Mouse (Mus musculus): ENCODE data around the gene Gm47955. TPM values are rescaled to one million over a fixed set of nuclear protein-coding genes. Genes with fewer than 3 reads are reported as not detected.
"Not testable (repeated sequence)": the region's sequence is repeated elsewhere in the genome, so short reads cannot be mapped to it uniquely, and the experiment has no call there.

The Gm47955 gene
- polyA plus RNA-seq, 1 experiment from 2014 or later = not detected

- Histone ChIP-seq H3K27ac (no peak overlapping the region), H3K36me3 (replicated peaks; ENCODE audit: control insufficient read depth, insufficient read depth) (no peaks in the 10 kb centered on the region), H3K4me3 (replicated peaks; ENCODE audit: low read length) (no peak overlapping the region), H3K4me1 (replicated peaks; ENCODE audit: control insufficient read depth, insufficient read depth, low read length) (no peaks in the 10 kb centered on the region), H3K27me3 (ENCODE audit: control insufficient read depth, insufficient read depth, low read length) (no peaks in the 10 kb centered on the region), H3K9me3 (ENCODE audit: control insufficient read depth, low read length) (no peaks in the 10 kb centered on the region), H3K9ac (no peak overlapping the region), H3K4me2 (replicated peaks) (no peak overlapping the region)
- ATAC-seq (ENCODE audit: low FRiP score) (no peak), DNase-seq (ENCODE audit: low spot score) (no peak)
- 84% methylated on average over 2 of the region's 2 CpGs for WGBS
Measured at GRCm38 (mm10) chr1:82948601-82949000, 11.5 kb upstream of the Gm47955 start.

GRCm38 (mm10) chr1:82955913-82956312 is 4.2 kb upstream of the Gm47955 start, which contains the start of gene Gm7544:
TSS of gene Gm7544 (minus strand) at chr1:82956013.
- H3K27ac ChIP-seq; H3K9ac ChIP-seq; DNase-seq (ENCODE audit: low spot score); H3K4me3 ChIP-seq (replicated peaks; ENCODE audit: low read length); H3K4me2 ChIP-seq (replicated peaks); H3K4me1 ChIP-seq (replicated peaks; ENCODE audit: control insufficient read depth, insufficient read depth, low read length); H3K9me3 ChIP-seq (ENCODE audit: control insufficient read depth, low read length); H3K36me3 ChIP-seq (replicated peaks; ENCODE audit: control insufficient read depth, insufficient read depth); ATAC-seq (ENCODE audit: low FRiP score); H3K27me3 ChIP-seq (ENCODE audit: control insufficient read depth, insufficient read depth, low read length): not testable (repeated sequence)

- Histone ChIP-seq H3K9me3 (ENCODE audit: control insufficient read depth, low read length) (no peaks in the 10 kb centered on the region), H3K4me2 (replicated peaks) (no peak overlapping the region), H3K36me3 (replicated peaks; ENCODE audit: control insufficient read depth, insufficient read depth) (no peaks in the 10 kb centered on the region), H3K4me1 (replicated peaks; ENCODE audit: control insufficient read depth, insufficient read depth, low read length) (no peaks in the 10 kb centered on the region), H3K27me3 (ENCODE audit: control insufficient read depth, insufficient read depth, low read length) (no peaks in the 10 kb centered on the region), H3K4me3 (replicated peaks; ENCODE audit: low read length) (no peak overlapping the region), H3K9ac (no peak overlapping the region), H3K27ac (no peak overlapping the region)
- no peak for DNase-seq (ENCODE audit: low spot score)
- 54% methylated on average over 3 of the region's 3 CpGs for WGBS
- ATAC-seq (ENCODE audit: low FRiP score) = no peak
Measured at GRCm38 (mm10) chr1:82966413-82966812, 6.3 kb downstream of the Gm47955 start.

- H3K36me3 ChIP-seq (replicated peaks; ENCODE audit: control insufficient read depth, insufficient read depth) = no peaks in the 10 kb centered on the region
- H3K27ac ChIP-seq = no peak overlapping the region
- no peak for DNase-seq (ENCODE audit: low spot score)
- no peaks in the 10 kb centered on the region for H3K27me3 ChIP-seq (ENCODE audit: control insufficient read depth, insufficient read depth, low read length)
- H3K4me3 ChIP-seq (replicated peaks; ENCODE audit: low read length) = no peak overlapping the region
- H3K4me2 ChIP-seq (replicated peaks) = no peak overlapping the region
- no peak for ATAC-seq (ENCODE audit: low FRiP score)
- no peaks in the 10 kb centered on the region for H3K4me1 ChIP-seq (replicated peaks; ENCODE audit: control insufficient read depth, insufficient read depth, low read length)
- H3K9ac ChIP-seq = no peak overlapping the region
- WGBS = 64% methylated on average over 4 of the region's 4 CpGs
- H3K9me3 ChIP-seq (ENCODE audit: control insufficient read depth, low read length) = no peaks in the 10 kb centered on the region
Measured at GRCm38 (mm10) chr1:82972046-82972445, 12.0 kb downstream of the Gm47955 start.

- Histone ChIP-seq H3K4me1 (replicated peaks; ENCODE audit: control insufficient read depth, insufficient read depth, low read length) (no peaks in the 10 kb centered on the region), H3K4me2 (replicated peaks) (no peak overlapping the region), H3K9me3 (ENCODE audit: control insufficient read depth, low read length) (no peaks in the 10 kb centered on the region), H3K27me3 (ENCODE audit: control insufficient read depth, insufficient read depth, low read length) (no peaks in the 10 kb centered on the region), H3K27ac (no peak overlapping the region), H3K4me3 (replicated peaks; ENCODE audit: low read length) (no peak overlapping the region), H3K9ac (no peak overlapping the region), H3K36me3 (replicated peaks; ENCODE audit: control insufficient read depth, insufficient read depth) (no peaks in the 10 kb centered on the region)
- no peak for DNase-seq (ENCODE audit: low spot score)
- no peak for ATAC-seq (ENCODE audit: low FRiP score)
- WGBS = 91% methylated on average over 1 of the region's 1 CpGs
Measured at GRCm38 (mm10) chr1:82973244-82973643, 13.2 kb downstream of the Gm47955 start.

GRCm38 (mm10) chr1:82973901-82974300 is 13.8 kb downstream of the Gm47955 start:
- Histone ChIP-seq H3K27ac (no peak overlapping the region), H3K27me3 (ENCODE audit: control insufficient read depth, insufficient read depth, low read length) (no peaks in the 10 kb centered on the region), H3K9me3 (ENCODE audit: control insufficient read depth, low read length) (no peaks in the 10 kb centered on the region), H3K9ac (no peak overlapping the region), H3K4me3 (replicated peaks; ENCODE audit: low read length) (no peak overlapping the region), H3K36me3 (replicated peaks; ENCODE audit: control insufficient read depth, insufficient read depth) (no peaks in the 10 kb centered on the region), H3K4me2 (replicated peaks) (no peak overlapping the region), H3K4me1 (replicated peaks; ENCODE audit: control insufficient read depth, insufficient read depth, low read length) (no peaks in the 10 kb centered on the region)
- DNase-seq (ENCODE audit: low spot score) (no peak), ATAC-seq (ENCODE audit: low FRiP score) (no peak)
- 69% methylated on average over 6 of the region's 6 CpGs for WGBS

- H3K9ac ChIP-seq = no peak overlapping the region
- no peaks in the 10 kb centered on the region for H3K4me1 ChIP-seq (replicated peaks; ENCODE audit: control insufficient read depth, insufficient read depth, low read length)
- no peaks in the 10 kb centered on the region for H3K9me3 ChIP-seq (ENCODE audit: control insufficient read depth, low read length)
- H3K4me3 ChIP-seq (replicated peaks; ENCODE audit: low read length) = no peak overlapping the region
- DNase-seq (ENCODE audit: low spot score) (no peak), ATAC-seq (ENCODE audit: low FRiP score) (no peak)
- no peak overlapping the region for H3K4me2 ChIP-seq (replicated peaks)
- H3K27me3 ChIP-seq (ENCODE audit: control insufficient read depth, insufficient read depth, low read length) = no peaks in the 10 kb centered on the region
- no peaks in the 10 kb centered on the region for H3K36me3 ChIP-seq (replicated peaks; ENCODE audit: control insufficient read depth, insufficient read depth)
- WGBS = 93% methylated on average over 9 of the region's 9 CpGs
- no peak overlapping the region for H3K27ac ChIP-seq
Measured at GRCm38 (mm10) chr1:82974342-82974741, 14.3 kb downstream of the Gm47955 start.

- Histone ChIP-seq H3K9me3 (ENCODE audit: control insufficient read depth, low read length) (no peaks in the 10 kb centered on the region), H3K4me1 (replicated peaks; ENCODE audit: control insufficient read depth, insufficient read depth, low read length) (no peaks in the 10 kb centered on the region), H3K4me3 (replicated peaks; ENCODE audit: low read length) (no peak overlapping the region), H3K9ac (no peak overlapping the region), H3K4me2 (replicated peaks) (no peak overlapping the region), H3K36me3 (replicated peaks; ENCODE audit: control insufficient read depth, insufficient read depth) (no peaks in the 10 kb centered on the region), H3K27ac (no peak overlapping the region), H3K27me3 (ENCODE audit: control insufficient read depth, insufficient read depth, low read length) (no peaks in the 10 kb centered on the region)
- 86% methylated on average over 5 of the region's 5 CpGs for WGBS
- DNase-seq (ENCODE audit: low spot score) (no peak), ATAC-seq (ENCODE audit: low FRiP score) (no peak)
Measured at GRCm38 (mm10) chr1:82975750-82976149, 15.7 kb downstream of the Gm47955 start.

- Histone ChIP-seq H3K4me3 (replicated peaks; ENCODE audit: low read length) (no peak overlapping the region), H3K27me3 (ENCODE audit: control insufficient read depth, insufficient read depth, low read length) (no peaks in the 10 kb centered on the region), H3K9me3 (ENCODE audit: control insufficient read depth, low read length) (no peaks in the 10 kb centered on the region), H3K4me1 (replicated peaks; ENCODE audit: control insufficient read depth, insufficient read depth, low read length) (no peaks in the 10 kb centered on the region), H3K4me2 (replicated peaks) (no peak overlapping the region), H3K9ac (no peak overlapping the region), H3K36me3 (replicated peaks; ENCODE audit: control insufficient read depth, insufficient read depth) (no peaks in the 10 kb centered on the region), H3K27ac (no peak overlapping the region)
- DNase-seq (ENCODE audit: low spot score) (no peak), ATAC-seq (ENCODE audit: low FRiP score) (no peak)
Measured at GRCm38 (mm10) chr1:82977840-82978239, 17.8 kb downstream of the Gm47955 start.

- no peak overlapping the region for H3K27ac ChIP-seq
- H3K4me3 ChIP-seq (replicated peaks; ENCODE audit: low read length) = no peak overlapping the region
- no peaks in the 10 kb centered on the region for H3K4me1 ChIP-seq (replicated peaks; ENCODE audit: control insufficient read depth, insufficient read depth, low read length)
- 0 out of 2 replicates have a peak, but pooled peaks cover 8% of the 10 kb centered on the region for H3K9me3 ChIP-seq (ENCODE audit: control insufficient read depth, low read length)
- 96% methylated on average over 6 of the region's 6 CpGs for WGBS
- H3K4me2 ChIP-seq (replicated peaks) = no peak overlapping the region
- H3K9ac ChIP-seq = no peak overlapping the region
- no peaks in the 10 kb centered on the region for H3K36me3 ChIP-seq (replicated peaks; ENCODE audit: control insufficient read depth, insufficient read depth)
- ATAC-seq (ENCODE audit: low FRiP score) (no peak), DNase-seq (ENCODE audit: low spot score) (no peak)
- H3K27me3 ChIP-seq (ENCODE audit: control insufficient read depth, insufficient read depth, low read length) = no peaks in the 10 kb centered on the region
Measured at GRCm38 (mm10) chr1:82986738-82987137, 26.7 kb downstream of the Gm47955 start.
